Mouse (Mus musculus): ENCODE results near the gene Rassf4. TPM values are rescaled to one million over a fixed set of nuclear protein-coding genes. Genes with fewer than 3 reads are reported as not detected.

The Rassf4 gene
- polyA plus RNA-seq, 1 experiment from 2014 or later: 6.1 TPM

GRCm38 (mm10) chr6:116670144-116670543 lies 3.6 kb downstream of the Rassf4 start:
- H3K9me3 ChIP-seq (replicated peaks): no peaks in the 10 kb centered on the region
- H3K4me2 ChIP-seq: peak overlapping the region; percentile 12; the same call in 1 of the 2 replicates
- peaks cover 23% of the 10 kb centered on the region for H3K27me3 ChIP-seq
- H3K9ac ChIP-seq: no peak overlapping the region
- no peak for ATAC-seq (replicated peaks; ENCODE audit: low FRiP score)
- peaks cover 41% of the 10 kb centered on the region for H3K4me1 ChIP-seq
- H3K27ac ChIP-seq: no peak overlapping the region
- WGBS: 47% methylated on average over 6 of the region's 6 CpGs
- no peak overlapping the region for H3K4me3 ChIP-seq (replicated peaks)
- H3K36me3 ChIP-seq: no peaks in the 10 kb centered on the region

GRCm38 (mm10) chr6:116668682-116669470 lies 4.9 kb downstream of the Rassf4 start:
- peaks cover 30% of the 10 kb centered on the region for H3K4me1 ChIP-seq
- H3K9me3 ChIP-seq (replicated peaks): no peaks in the 10 kb centered on the region
- ATAC-seq (replicated peaks; ENCODE audit: low FRiP score): no peak
- WGBS: 40% methylated on average over 11 of the region's 11 CpGs
- H3K27ac ChIP-seq: no peak overlapping the region
- H3K4me3 ChIP-seq (replicated peaks): no peak overlapping the region
- no peak overlapping the region for H3K9ac ChIP-seq
- H3K36me3 ChIP-seq: no peaks in the 10 kb centered on the region
- H3K4me2 ChIP-seq: no peak overlapping the region
- H3K27me3 ChIP-seq: peaks cover 23% of the 10 kb centered on the region

DNA sequence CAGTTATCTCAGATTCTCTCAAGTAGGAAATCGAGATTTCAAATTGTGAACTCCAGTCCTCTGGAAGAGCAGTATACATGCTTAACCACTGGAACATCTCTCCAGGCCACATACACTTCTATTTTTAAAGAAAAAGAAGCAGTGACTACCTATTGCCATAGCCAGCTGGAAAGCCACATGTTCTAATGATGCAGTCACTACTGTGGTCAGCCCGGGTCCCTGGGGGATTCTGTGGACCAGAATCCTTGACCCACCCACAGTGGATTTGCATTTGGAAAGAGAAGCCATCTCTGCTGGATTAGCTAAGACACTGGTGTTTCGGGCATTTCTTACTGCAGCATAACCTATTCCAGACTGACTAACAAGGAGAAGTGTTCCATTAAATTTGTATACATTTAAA lies 6.4 kb downstream of the Rassf4 start:
- H3K36me3 ChIP-seq: no peaks in the 10 kb centered on the region
- H3K4me3 ChIP-seq (replicated peaks): no peak overlapping the region
- H3K9me3 ChIP-seq (replicated peaks): no peaks in the 10 kb centered on the region
- H3K4me1 ChIP-seq: peaks cover 23% of the 10 kb centered on the region
- no peak overlapping the region for H3K9ac ChIP-seq
- H3K27me3 ChIP-seq: peaks cover 19% of the 10 kb centered on the region
- no peak overlapping the region for H3K4me2 ChIP-seq
- ATAC-seq (replicated peaks; ENCODE audit: low FRiP score): no peak
- no peak overlapping the region for H3K27ac ChIP-seq
- 79% methylated on average over 3 of the region's 3 CpGs for WGBS

- peaks cover 23% of the 10 kb centered on the region for H3K4me1 ChIP-seq
- no peak overlapping the region for H3K27ac ChIP-seq
- H3K9ac ChIP-seq: no peak overlapping the region
- no peak overlapping the region for H3K4me2 ChIP-seq
- H3K27me3 ChIP-seq: peaks cover 16% of the 10 kb centered on the region; the same call in 1 of the 2 replicates
- 75% methylated on average over 3 of the region's 3 CpGs for WGBS
- no peak for ATAC-seq (replicated peaks; ENCODE audit: low FRiP score)
- no peaks in the 10 kb centered on the region for H3K9me3 ChIP-seq (replicated peaks)
- no peaks in the 10 kb centered on the region for H3K36me3 ChIP-seq
- H3K4me3 ChIP-seq (replicated peaks): no peak overlapping the region
Measured at GRCm38 (mm10) chr6:116666892-116667291, 6.9 kb downstream of the Rassf4 start.

DNA sequence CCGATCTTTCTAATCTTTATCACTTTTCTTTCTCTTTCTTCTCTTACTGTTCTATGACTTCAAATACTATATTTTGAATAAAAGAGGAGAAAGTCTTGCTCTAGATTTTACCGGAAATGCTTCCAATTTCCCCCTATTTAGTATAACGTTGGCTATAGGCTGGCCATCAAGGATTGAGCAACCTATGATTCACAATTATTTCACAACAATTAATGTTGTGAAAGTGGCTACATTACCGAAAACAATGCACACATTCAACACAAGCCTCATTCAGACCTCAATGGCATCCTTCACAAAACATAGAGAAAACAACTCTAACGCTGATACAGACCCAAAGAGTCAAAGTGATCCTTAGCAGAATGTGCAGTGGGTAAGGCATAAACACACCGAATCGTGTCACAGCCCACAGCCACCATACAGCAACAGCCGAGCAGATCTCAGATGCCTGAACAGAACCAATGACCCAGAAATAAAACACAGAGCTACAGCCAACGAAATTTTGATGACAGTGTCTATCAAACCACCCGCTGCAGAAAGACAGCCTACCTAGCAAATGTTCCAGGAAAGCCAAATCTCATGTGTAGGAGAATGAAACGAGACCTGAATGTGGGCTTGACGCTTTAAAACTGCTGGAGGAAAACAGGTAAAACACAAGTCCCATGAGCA lies 7.5 kb downstream of the Rassf4 start:
- Histone ChIP-seq H3K4me3 (replicated peaks) (no peak overlapping the region), H3K27me3 (peaks cover 11% of the 10 kb centered on the region; the same call in 1 of the 2 replicates), H3K4me2 (no peak overlapping the region), H3K9me3 (replicated peaks) (no peaks in the 10 kb centered on the region), H3K9ac (no peak overlapping the region), H3K36me3 (no peaks in the 10 kb centered on the region), H3K27ac (no peak overlapping the region), H3K4me1 (peaks cover 16% of the 10 kb centered on the region)
- ATAC-seq (replicated peaks; ENCODE audit: low FRiP score): no peak
- 81% methylated on average over 12 of the region's 12 CpGs for WGBS

DNA sequence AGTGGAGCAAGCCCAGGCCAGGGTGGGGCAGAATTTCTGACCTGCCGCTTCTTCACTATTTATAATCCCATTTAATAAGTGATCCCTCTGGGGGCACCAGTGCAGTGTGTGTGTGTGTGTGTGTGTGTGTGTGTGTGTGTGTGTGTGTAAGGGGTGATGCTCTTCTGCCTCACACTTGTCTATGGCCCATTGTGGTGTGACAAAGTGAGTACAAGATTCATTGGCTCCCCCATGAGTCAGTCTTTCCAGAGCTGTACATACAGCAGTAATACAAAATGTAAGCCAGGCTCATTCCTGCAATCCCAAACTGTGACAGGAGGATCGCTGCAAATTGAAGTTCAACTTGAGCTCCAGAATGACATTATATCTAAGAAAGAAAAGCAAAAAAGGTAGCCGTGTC lies 8.9 kb downstream of the Rassf4 start:
- 58% methylated on average over 3 of the region's 3 CpGs for WGBS
- H3K4me1 ChIP-seq: 0 out of 2 replicates have a peak, but pooled peaks cover 2% of the 10 kb centered on the region
- no peaks in the 10 kb centered on the region for H3K27me3 ChIP-seq
- no peak for ATAC-seq (replicated peaks; ENCODE audit: low FRiP score)
- no peaks in the 10 kb centered on the region for H3K36me3 ChIP-seq
- no peak overlapping the region for H3K9ac ChIP-seq
- H3K4me3 ChIP-seq (replicated peaks): no peak overlapping the region
- no peak overlapping the region for H3K4me2 ChIP-seq
- H3K9me3 ChIP-seq (replicated peaks): no peaks in the 10 kb centered on the region
- H3K27ac ChIP-seq: no peak overlapping the region

DNA sequence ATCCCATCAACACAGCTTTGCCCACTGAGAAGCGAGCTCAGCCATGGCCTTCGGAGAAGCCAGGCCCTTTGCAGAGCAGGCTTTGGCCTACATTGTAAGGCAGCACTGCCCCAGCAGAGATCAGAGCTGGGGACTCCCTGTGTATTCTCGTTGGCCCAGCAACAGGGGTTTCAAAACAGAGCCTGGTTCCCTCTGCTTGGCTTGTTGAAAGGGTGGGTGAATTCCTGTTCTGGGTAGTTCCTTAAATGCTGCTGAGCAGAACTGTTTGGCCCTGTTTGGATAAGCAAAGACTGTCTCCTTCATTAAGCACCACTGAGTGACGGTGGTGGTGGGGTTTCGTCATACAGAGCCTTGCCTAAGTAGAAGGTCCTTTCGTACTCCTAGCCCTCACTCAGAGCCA lies 9.7 kb downstream of the Rassf4 start:
- H3K4me1 ChIP-seq: no peaks in the 10 kb centered on the region
- no peak overlapping the region for H3K4me2 ChIP-seq
- ATAC-seq (replicated peaks; ENCODE audit: low FRiP score): no peak
- no peak overlapping the region for H3K4me3 ChIP-seq (replicated peaks)
- H3K9ac ChIP-seq: no peak overlapping the region
- H3K36me3 ChIP-seq: no peaks in the 10 kb centered on the region
- H3K27ac ChIP-seq: no peak overlapping the region
- H3K27me3 ChIP-seq: no peaks in the 10 kb centered on the region
- 86% methylated on average over 6 of the region's 6 CpGs for WGBS
- H3K9me3 ChIP-seq (replicated peaks): no peaks in the 10 kb centered on the region

DNA sequence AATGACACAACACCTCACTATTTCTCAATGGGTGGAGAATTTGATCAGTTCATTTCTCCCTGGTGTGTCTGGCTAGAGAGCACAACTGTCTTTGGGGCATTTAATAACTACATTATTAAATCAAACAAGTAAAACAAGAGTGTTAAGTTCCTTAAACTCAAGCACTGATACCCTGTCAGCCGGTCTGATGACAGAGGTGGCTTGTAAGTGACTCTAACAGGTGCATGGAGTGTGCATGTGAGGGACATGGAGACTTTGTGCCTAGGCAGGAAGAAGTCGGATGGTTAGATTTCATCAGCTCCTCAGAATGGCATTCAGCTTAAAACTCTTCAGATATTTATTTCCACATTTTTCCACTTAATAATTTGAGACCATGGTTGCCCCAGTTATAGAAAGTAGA lies 10.4 kb downstream of the Rassf4 start:
- WGBS: 76% methylated on average over 2 of the region's 2 CpGs
- Histone ChIP-seq H3K27ac (no peak overlapping the region), H3K4me3 (replicated peaks) (no peak overlapping the region), H3K9me3 (replicated peaks) (no peaks in the 10 kb centered on the region), H3K4me2 (no peak overlapping the region), H3K4me1 (no peaks in the 10 kb centered on the region), H3K9ac (no peak overlapping the region), H3K36me3 (no peaks in the 10 kb centered on the region), H3K27me3 (no peaks in the 10 kb centered on the region)
- ATAC-seq (replicated peaks; ENCODE audit: low FRiP score): no peak

GRCm38 (mm10) chr6:116653684-116654454 lies 19.9 kb downstream of the Rassf4 start:
- Histone ChIP-seq H3K27me3 (no peaks in the 10 kb centered on the region), H3K27ac (no peak overlapping the region), H3K9ac (no peak overlapping the region), H3K4me3 (replicated peaks) (no peak overlapping the region), H3K9me3 (replicated peaks) (no peaks in the 10 kb centered on the region), H3K4me2 (no peak overlapping the region), H3K36me3 (no peaks in the 10 kb centered on the region), H3K4me1 (peaks cover 15% of the 10 kb centered on the region)
- WGBS: 63% methylated on average over 9 of the region's 9 CpGs
- ATAC-seq (replicated peaks; ENCODE audit: low FRiP score): peak; percentile 51; the same call in 1 of the 2 replicates

GRCm38 (mm10) chr6:116653191-116653590 lies 20.6 kb downstream of the Rassf4 start:
- peaks cover 15% of the 10 kb centered on the region for H3K4me1 ChIP-seq
- no peak for ATAC-seq (replicated peaks; ENCODE audit: low FRiP score)
- 76% methylated on average over 3 of the region's 3 CpGs for WGBS
- H3K27ac ChIP-seq: no peak overlapping the region
- no peaks in the 10 kb centered on the region for H3K9me3 ChIP-seq (replicated peaks)
- H3K4me3 ChIP-seq (replicated peaks): no peak overlapping the region
- H3K4me2 ChIP-seq: no peak overlapping the region
- H3K27me3 ChIP-seq: no peaks in the 10 kb centered on the region
- H3K9ac ChIP-seq: no peak overlapping the region
- no peaks in the 10 kb centered on the region for H3K36me3 ChIP-seq

- no peak overlapping the region for H3K27ac ChIP-seq
- no peak overlapping the region for H3K9ac ChIP-seq
- no peaks in the 10 kb centered on the region for H3K9me3 ChIP-seq (replicated peaks)
- no peak for ATAC-seq (replicated peaks; ENCODE audit: low FRiP score)
- peaks cover 20% of the 10 kb centered on the region for H3K4me1 ChIP-seq
- H3K4me2 ChIP-seq: peak overlapping the region; percentile 38
- peak overlapping the region; percentile 28 for H3K4me3 ChIP-seq (replicated peaks)
- no peaks in the 10 kb centered on the region for H3K36me3 ChIP-seq
- H3K27me3 ChIP-seq: no peaks in the 10 kb centered on the region
- WGBS: 69% methylated on average over 20 of the region's 20 CpGs
Measured at GRCm38 (mm10) chr6:116651437-116652118, 22.2 kb downstream of the Rassf4 start.
